Mouse (Mus musculus): Measurements from ENCODE around the gene Syngr3.
"Not testable (repeated sequence)": the region's sequence is repeated elsewhere in the genome, so short reads cannot be mapped to it uniquely, and the experiment has no call there.

Gene Syngr3

GRCm38 (mm10) chr17:24719494-24720222 is 29.9 kb upstream of the Syngr3 start:
- DNase-seq (ENCODE audit: low spot score in 2 of 2) = peak; percentile 90 to 99

- not testable (repeated sequence) for DNase-seq (ENCODE audit: low spot score in 2 of 2)
Observed at GRCm38 (mm10) chr17:24718938-24719337, 29.2 kb upstream of the Syngr3 start.

DNA sequence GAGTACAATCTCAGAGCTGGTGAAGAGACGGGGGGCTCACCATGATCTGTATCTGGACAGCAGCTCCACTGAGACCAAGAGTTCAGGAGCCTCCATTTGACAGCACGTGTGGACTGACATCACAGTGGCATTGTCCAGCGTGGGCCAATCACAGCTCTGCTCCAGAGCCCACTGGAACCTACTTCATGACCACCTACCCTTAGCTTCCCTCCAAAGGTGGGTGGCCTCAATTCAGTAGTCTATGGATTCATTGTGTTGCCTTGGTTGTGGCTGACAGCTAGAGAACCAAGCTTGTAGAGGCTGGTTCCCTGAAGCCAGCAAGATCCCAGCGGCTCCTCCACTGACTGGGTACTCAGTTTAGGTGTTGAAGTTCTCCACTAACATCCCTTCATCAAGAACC is 28.2 kb upstream of the Syngr3 start, which contains the start of the genes Rnf151 and Rps2:
Rnf151 (minus strand) TSS at position 121 of the 400 bp plus-strand sequence.
Rps2 (plus strand) TSS at position 174 of the 400 bp plus-strand sequence.
- no peak for DNase-seq (ENCODE audit: low spot score in 2 of 2)

- DNase-seq (ENCODE audit: low spot score in 2 of 2) = no peak
Observed at GRCm38 (mm10) chr17:24716166-24716682, 26.5 kb upstream of the Syngr3 start.

DNA sequence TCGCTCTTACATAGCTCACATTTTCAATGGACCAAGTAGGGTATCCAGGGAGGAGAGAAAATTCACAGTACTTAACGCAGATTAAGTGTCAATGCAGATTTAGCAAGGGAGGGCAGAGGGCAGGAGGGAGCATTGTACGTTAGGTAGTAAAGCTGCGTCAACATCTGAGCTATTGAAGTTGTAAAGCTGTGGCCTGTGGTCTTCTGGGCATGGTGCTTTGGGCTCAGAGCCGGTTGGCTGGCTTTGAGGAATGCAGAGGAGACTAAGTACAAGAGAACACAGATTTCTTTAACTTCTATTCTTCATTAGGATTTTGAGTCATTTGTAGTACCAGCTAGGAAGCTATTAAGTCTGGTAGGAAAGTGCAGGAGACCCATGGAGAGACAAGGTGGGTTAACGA is 25.8 kb upstream of the Syngr3 start:
- no peak for DNase-seq (ENCODE audit: low spot score in 2 of 2)

DNA sequence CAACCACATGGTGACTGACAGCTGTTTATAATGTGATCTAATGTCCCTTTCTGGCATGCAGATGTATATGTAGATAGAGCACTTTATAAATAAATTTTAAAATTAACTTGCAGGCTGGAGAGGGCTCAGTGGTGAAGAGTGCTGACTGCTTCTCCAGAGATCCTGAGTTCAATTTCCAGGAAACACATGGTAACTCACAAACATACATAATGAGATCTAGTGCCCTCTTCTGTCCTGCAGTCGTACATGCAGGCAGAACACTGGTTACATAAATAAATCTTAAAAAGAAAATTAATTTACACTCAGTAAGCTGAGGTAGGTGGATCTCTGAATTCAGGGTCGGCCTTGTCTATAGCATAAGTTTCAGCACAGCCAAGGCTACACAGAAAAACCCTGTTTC is 18.9 kb upstream of the Syngr3 start:
- DNase-seq (ENCODE audit: low spot score in 2 of 2) = no peak

- DNase-seq (ENCODE audit: low spot score in 2 of 2) = peak in 1 of 2 experiments; percentile 49
Observed at GRCm38 (mm10) chr17:24707801-24708425, 18.2 kb upstream of the Syngr3 start.

DNA sequence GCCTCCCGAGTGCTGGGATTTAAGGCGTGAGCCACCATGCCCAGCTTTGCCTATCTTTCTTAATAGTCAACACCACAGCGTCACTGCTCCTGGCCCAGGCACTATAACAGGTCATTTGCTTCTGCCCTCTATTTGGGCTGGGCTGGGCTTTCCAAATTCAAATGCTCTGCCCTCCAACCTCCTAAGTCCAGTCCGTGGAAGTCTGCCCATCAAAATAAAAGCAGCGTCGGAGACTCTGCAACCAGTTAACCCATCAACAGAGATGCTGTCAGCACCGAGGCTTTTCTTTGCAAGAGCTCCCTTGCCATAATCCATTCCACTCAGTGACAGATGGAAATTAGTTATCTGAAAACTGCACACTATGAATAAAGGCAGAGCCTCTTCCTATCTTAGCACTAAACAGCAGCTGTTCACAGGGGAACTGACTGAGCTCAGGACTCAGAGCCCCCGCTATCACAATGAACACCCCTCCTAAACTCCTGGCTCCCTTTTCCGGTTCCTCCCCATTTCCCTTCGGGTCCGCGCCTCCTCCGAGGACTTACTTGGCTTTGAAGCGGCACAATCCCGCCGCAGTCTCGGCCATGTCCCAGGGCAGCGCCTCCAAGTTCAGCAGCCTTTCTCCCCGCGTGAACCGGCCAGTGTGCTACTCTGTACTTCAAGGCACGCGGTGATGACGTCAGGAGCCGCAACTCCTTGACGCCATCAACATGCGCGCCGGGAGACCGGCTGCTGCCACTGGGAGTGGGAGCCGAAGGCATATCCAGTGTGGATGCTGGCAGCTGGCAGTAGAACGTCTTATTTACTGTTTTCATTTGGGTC is 17.4 kb upstream of the Syngr3 start, which contains the start of gene Tbl3:
Tbl3 (minus strand) TSS at position 679 of the 819 bp plus-strand sequence.
- peak; percentile 94 to 96 for DNase-seq (ENCODE audit: low spot score in 2 of 2)

DNA sequence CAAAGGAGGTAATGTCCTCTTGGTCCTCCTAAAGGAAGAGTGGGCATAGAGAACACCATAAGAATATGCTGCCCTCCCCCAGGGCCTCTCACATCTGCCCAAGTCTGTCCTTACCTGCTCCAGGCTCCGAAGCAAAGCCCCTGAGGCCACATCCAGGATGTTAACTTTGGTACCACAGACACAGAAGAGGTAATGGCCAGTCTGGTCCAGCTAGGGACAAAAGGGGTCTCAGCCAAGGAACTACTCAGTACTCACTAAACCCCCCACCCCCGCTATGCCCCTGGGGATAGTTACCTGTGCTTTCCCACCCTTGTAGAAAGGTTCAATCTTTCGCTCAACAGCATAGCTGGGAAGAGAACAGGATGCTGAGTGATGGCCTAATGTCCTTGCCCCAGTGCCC is 16.1 kb upstream of the Syngr3 start:
- no peak for DNase-seq (ENCODE audit: low spot score in 2 of 2)

- no peak for DNase-seq (ENCODE audit: low spot score in 2 of 2)
Observed at GRCm38 (mm10) chr17:24701251-24701650, 11.5 kb upstream of the Syngr3 start.

- no peak for DNase-seq (ENCODE audit: low spot score in 2 of 2)
Observed at GRCm38 (mm10) chr17:24699473-24699872, 9.7 kb upstream of the Syngr3 start.

DNA sequence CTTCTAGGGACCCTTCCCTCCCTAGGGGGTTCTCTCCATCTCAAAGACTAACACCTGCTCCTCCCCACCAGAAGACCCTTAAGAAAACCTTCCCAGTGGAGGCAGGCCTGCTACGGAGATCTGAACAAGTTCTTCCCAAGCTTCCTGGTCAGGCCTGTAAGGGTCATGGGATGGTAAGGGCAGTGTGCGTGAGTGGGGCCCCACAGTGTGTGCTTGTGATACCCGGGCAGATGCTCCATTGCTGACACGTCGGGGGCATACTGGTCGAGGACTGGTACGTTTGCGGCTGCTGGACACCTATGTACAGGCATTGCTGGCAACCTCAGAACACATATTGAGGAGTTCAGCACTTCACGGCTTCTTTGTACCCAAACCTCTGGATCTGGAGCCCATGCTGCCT is 9.0 kb upstream of the Syngr3 start:
- DNase-seq (ENCODE audit: low spot score in 2 of 2) = no peak

- no peak for DNase-seq (ENCODE audit: low spot score in 2 of 2)
Observed at GRCm38 (mm10) chr17:24697985-24698384, 8.2 kb upstream of the Syngr3 start.

GRCm38 (mm10) chr17:24696011-24696697 is 6.4 kb upstream of the Syngr3 start, which contains the start of the genes Gfer and Noxo1:
Gene Gfer, minus strand, starts transcription at chr17:24696156.
Gene Noxo1, plus strand, starts transcription at chr17:24696234.
- peak; percentile 82 to 90 for DNase-seq (ENCODE audit: low spot score in 2 of 2)

GRCm38 (mm10) chr17:24695326-24696010 is 5.7 kb upstream of the Syngr3 start:
- no peak for DNase-seq (ENCODE audit: low spot score in 2 of 2)

- no peak for DNase-seq (ENCODE audit: low spot score in 2 of 2)
Observed at GRCm38 (mm10) chr17:24692385-24692784, 2.6 kb upstream of the Syngr3 start.

GRCm38 (mm10) chr17:24687599-24687998 is 2.2 kb downstream of the Syngr3 start:
- DNase-seq (ENCODE audit: low spot score in 2 of 2) = no peak

GRCm38 (mm10) chr17:24687146-24687595 is 2.6 kb downstream of the Syngr3 start:
- DNase-seq (ENCODE audit: low spot score in 2 of 2) = peak; percentile 46 to 76

- peak in 1 of 2 experiments; percentile 82 for DNase-seq (ENCODE audit: low spot score in 2 of 2)
Observed at GRCm38 (mm10) chr17:24686514-24686913, 3.2 kb downstream of the Syngr3 start.

- no peak for DNase-seq (ENCODE audit: low spot score in 2 of 2)
Observed at GRCm38 (mm10) chr17:24677500-24678080, 12.2 kb downstream of the Syngr3 start.
